Mouse (Mus musculus) limb, embryonic 11.5 days (tissue): ENCODE data around the gene Ktn1. TPM values are rescaled to one million over a fixed set of nuclear protein-coding genes. Genes with fewer than 3 reads are reported as not detected.

Experiments
- ATAC-seq: fragments of 200-750 bp; cut with Nextera tagmentation; 2 replicates; pipeline ENCODE4 v1.8.0; 2017; ENCODE audit warnings: low read depth; ENCODE audit not compliant: insufficient number of reproducible peaks, low FRiP score, low TSS enrichment
- DNase-seq: peaks from one replicate; pipeline ENCODE4 v3.0.0-alpha.2; 2015; ENCODE audit warnings: low spot score
- H3K27ac ChIP-seq: fragments of 300-500 bp; sonication (generic); replicated peaks from 2 replicates; pipeline ENCODE4 v1.5.1; 2014; ENCODE audit warnings: low read depth, mild to moderate bottlenecking, low read length
- H3K27me3 ChIP-seq: fragments of 300-500 bp; sonication (generic); 2 replicates; pipeline ENCODE4 v1.6.1; 2014; ENCODE audit warnings: mild to moderate bottlenecking, low read length, mixed read lengths; ENCODE audit not compliant: control insufficient read depth, insufficient read depth
- H3K36me3 ChIP-seq: fragments of 300-500 bp; sonication (generic); 2 replicates; pipeline ENCODE4 v1.6.1; 2014; ENCODE audit warnings: mild to moderate bottlenecking, low read length, moderate library complexity, mixed read lengths; ENCODE audit not compliant: control insufficient read depth, insufficient read depth
- H3K4me1 ChIP-seq: fragments of 300-500 bp; sonication (generic); 2 replicates; pipeline ENCODE4 v1.6.1; 2014; ENCODE audit warnings: low read length, mixed read lengths; ENCODE audit not compliant: control insufficient read depth, insufficient read depth
- H3K4me2 ChIP-seq: fragments of 300-500 bp; sonication (generic); 2 replicates; pipeline ENCODE4 v1.6.1; 2014; ENCODE audit warnings: low read depth, mild to moderate bottlenecking, moderate library complexity; ENCODE audit not compliant: severe bottlenecking
- H3K4me3 ChIP-seq: fragments of 300-500 bp; sonication (generic); 2 replicates; pipeline ENCODE4 v1.5.1; 2014; ENCODE audit warnings: low read depth, low read length
- H3K9ac ChIP-seq: fragments of 300-500 bp; sonication (generic); 2 replicates; pipeline ENCODE4 v1.6.1; 2014; ENCODE audit warnings: mild to moderate bottlenecking, low read length
- H3K9me3 ChIP-seq: fragments of 300-500 bp; sonication (generic); 2 replicates; pipeline ENCODE4 v1.6.1; 2016; ENCODE audit warnings: low read length; ENCODE audit not compliant: control insufficient read depth
- WGBS: fragments of 180-500 bp; shearing (Covaris S2); extraction: QIAGEN DNeasy Blood & Tissue Kit; methylation state at CpG from one replicate; pipeline ENCODE4 v1.1.7; 2014; 5-methylcytosine and 5-hydroxymethylcytosine counted together
- polyA plus RNA-seq: library from polyadenylated mRNA; unstranded; fragments of >200 nt; fragmentation: Nextera tagmentation; extraction: Ambion mirVana; gene quantifications from 2 replicates; pipeline ENCODE4 v1.2.1, GENCODE M21; 2014

Gene Ktn1
- polyA plus RNA-seq, 1 experiment from 2014 or later: 75.0 TPM

DNA sequence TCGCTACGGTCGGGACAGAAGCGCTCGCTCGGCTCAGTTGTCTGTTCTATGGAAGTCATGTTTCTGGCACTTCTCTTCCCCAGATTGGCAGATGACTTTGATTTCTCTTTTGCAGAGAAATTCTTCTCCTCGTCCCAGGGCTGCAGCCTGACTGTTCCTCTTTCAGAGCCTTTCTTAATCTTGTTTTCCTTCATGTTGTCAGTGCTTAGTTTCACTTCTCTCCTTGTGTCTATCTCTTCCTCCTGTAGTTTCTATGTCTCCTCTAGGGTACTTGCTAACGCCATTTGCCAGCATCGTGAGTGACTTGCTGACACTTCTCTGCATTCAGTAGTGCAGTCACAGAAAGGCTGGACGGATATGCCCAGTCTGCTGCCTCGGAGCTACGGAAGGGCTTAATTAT, 87.1 kb downstream of the Ktn1 start:
- Histone ChIP-seq H3K4me1 (no peaks in the 10 kb centered on the region), H3K4me2 (no peak overlapping the region), H3K9me3 (no peaks in the 10 kb centered on the region), H3K27ac (no peak overlapping the region), H3K9ac (no peak overlapping the region), H3K4me3 (no peak overlapping the region), H3K36me3 (peaks cover 11% of the 10 kb centered on the region), H3K27me3 (no peaks in the 10 kb centered on the region)
- 95% methylated on average over 12 of the region's 12 CpGs for WGBS
- ATAC-seq (no peak), DNase-seq (no peak)

DNA sequence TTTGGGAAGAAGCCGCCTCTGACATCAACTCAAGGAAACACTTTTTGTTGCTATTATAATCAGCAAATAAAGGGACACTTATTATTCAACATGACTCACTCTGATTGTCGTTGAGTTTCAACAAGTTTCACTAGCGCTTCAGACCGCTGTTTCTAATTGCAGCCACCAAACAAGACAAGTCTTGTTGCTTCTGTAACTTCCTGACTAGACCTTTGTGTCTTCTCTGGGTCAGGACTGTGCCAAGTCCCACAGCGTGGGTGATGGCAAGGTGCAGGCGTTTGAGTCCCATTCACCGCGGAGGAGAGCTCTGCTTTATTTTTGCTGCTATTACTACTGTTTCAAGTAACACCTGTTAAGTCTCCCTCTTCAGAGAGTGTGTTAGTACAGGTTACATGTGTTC, 88.2 kb downstream of the Ktn1 start:
- Histone ChIP-seq H3K27me3 (no peaks in the 10 kb centered on the region), H3K27ac (no peak overlapping the region), H3K9ac (no peak overlapping the region), H3K36me3 (peaks cover 11% of the 10 kb centered on the region), H3K4me3 (no peak overlapping the region), H3K9me3 (no peaks in the 10 kb centered on the region), H3K4me1 (no peaks in the 10 kb centered on the region), H3K4me2 (no peak overlapping the region)
- DNase-seq (no peak), ATAC-seq (no peak)
- 93% methylated on average over 8 of the region's 8 CpGs for WGBS

DNA sequence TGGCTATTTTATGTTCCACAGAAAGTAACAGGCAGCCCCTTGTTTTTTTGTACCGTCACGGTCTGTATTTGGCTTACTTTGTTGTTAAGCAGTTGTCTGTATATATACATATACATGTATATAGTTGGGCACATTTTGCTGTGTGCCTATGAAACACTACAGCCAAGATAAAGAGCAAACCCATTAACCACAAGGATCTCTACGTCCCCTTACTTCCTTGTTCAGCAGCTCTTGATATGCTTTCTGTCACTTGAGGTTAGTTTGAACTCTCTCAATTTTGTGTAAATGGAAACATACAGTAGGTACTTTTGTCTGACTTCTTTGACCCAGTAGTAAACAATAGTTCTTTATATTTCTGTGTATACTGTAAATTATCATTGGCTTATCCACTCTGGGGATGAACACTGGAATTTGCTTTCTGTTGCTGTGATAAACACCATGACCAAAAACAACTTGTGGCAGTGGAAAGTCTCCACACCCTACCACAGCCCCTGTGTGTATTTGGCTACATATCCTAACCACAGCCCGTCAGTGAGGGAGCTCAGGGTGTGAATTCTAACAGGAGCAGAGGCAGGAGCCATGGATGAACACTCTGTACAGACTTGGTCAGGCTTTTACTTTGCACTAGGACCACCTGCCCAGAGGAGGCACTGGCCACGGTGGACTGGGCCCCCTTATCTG, 92.2 kb downstream of the Ktn1 start:
- H3K9me3 ChIP-seq: no peaks in the 10 kb centered on the region
- DNase-seq (no peak), ATAC-seq (no peak)
- no peaks in the 10 kb centered on the region for H3K4me1 ChIP-seq
- no peak overlapping the region for H3K9ac ChIP-seq
- H3K27ac ChIP-seq: no peak overlapping the region
- H3K27me3 ChIP-seq: no peaks in the 10 kb centered on the region
- H3K36me3 ChIP-seq: peaks cover 3% of the 10 kb centered on the region; the same call in 1 of the 2 replicates
- no peak overlapping the region for H3K4me3 ChIP-seq
- no peak overlapping the region for H3K4me2 ChIP-seq
- WGBS: 90% methylated on average over 5 of the region's 5 CpGs

DNA sequence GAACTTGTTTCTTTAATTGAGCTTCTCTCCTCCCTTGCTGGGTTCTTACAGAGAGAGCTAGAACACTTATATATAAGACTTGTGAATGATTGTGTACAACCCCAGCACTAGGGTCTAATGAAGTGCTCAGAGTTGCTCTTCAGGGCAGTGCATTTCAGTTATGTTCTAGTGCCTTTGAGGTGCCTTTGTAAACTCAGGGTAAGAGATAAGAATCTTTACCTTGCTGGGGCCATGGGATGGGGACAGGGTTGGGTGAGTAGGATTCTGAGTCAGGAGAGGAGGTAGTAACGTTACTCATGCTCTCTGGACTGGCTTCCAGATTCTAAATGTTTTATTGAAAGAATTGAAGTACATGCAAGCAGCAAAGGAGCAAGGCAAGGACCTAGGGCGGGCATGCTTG, 92.8 kb downstream of the Ktn1 start:
- H3K27ac ChIP-seq: no peak overlapping the region
- H3K4me1 ChIP-seq: no peaks in the 10 kb centered on the region
- H3K36me3 ChIP-seq: peaks cover 2% of the 10 kb centered on the region; the same call in 1 of the 2 replicates
- WGBS: 94% methylated on average over 2 of the region's 2 CpGs
- H3K4me2 ChIP-seq: no peak overlapping the region
- H3K9me3 ChIP-seq: no peaks in the 10 kb centered on the region
- no peak for DNase-seq
- H3K27me3 ChIP-seq: no peaks in the 10 kb centered on the region
- no peak overlapping the region for H3K9ac ChIP-seq
- H3K4me3 ChIP-seq: no peak overlapping the region
- ATAC-seq: no peak

DNA sequence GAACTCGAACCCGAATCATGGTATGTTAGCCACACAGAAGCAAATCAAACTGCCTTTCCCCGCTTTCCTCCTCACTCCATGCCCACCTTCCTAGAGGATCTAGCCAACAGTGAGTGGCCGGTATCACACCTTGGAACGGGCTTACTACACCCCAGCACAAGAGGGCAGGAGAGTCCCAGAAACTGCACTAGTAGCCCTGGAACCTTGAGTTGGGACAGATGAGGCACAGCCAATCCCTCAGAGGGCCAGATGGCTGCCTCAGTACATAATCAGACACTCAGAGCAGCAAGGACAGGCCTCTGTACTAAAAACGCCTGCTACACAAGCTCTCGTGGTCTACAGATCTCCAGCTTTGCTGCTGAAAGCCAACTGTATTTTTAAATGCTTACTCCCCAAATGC, 94.4 kb downstream of the Ktn1 start:
- WGBS: 90% methylated on average over 7 of the region's 7 CpGs
- no peaks in the 10 kb centered on the region for H3K27me3 ChIP-seq
- no peaks in the 10 kb centered on the region for H3K9me3 ChIP-seq
- no peak overlapping the region for H3K9ac ChIP-seq
- no peaks in the 10 kb centered on the region; the same call in 1 of the 2 replicates for H3K36me3 ChIP-seq
- H3K4me2 ChIP-seq: no peak overlapping the region
- DNase-seq (no peak), ATAC-seq (no peak)
- no peak overlapping the region for H3K27ac ChIP-seq
- H3K4me1 ChIP-seq: no peaks in the 10 kb centered on the region
- H3K4me3 ChIP-seq: no peak overlapping the region

DNA sequence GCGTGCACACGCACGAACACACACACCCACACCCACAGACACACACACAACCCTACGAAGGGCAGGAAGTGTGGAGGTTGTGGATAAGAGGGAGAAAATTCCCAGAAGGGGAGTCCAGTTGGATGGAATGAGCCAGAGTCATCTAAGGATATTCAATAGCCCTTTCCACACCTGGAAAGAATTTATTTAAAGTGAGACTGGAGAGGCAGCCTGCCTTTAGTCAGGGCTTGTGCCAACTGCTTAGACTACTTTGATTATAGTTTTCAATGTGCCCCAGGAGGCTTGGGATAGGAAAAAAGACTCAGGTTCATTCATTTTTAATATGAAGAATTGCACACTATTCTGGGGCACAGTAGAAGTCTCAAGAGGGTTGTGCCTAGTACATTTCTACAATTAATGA, 96.8 kb downstream of the Ktn1 start:
- no peak for ATAC-seq
- Histone ChIP-seq H3K27me3 (no peaks in the 10 kb centered on the region), H3K4me1 (no peaks in the 10 kb centered on the region), H3K9me3 (no peaks in the 10 kb centered on the region), H3K4me2 (no peak overlapping the region), H3K27ac (no peak overlapping the region), H3K9ac (no peak overlapping the region), H3K36me3 (no peaks in the 10 kb centered on the region), H3K4me3 (no peak overlapping the region)
- WGBS: 90% methylated on average over 4 of the region's 4 CpGs
- no peak for DNase-seq

DNA sequence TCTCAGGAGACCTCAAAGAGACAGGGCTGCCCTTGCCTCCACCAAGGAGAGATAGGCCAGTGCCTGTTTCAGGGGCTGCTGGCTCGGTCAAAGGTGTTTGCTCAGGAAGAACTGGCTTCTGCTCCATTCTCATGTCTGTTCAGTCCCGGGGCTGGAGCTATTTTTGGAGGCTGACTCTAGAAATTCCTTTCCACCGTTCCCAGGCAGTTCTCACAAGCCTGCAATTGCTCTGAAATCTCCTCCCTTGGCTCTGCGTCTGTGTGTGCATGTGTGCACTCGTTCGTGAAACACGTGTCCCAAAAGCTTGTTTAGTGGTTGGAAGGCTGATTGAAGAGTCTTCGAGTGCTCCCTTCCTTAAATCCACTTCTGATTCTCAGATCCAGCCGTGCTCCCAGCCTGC, 99.3 kb downstream of the Ktn1 start:
- H3K4me3 ChIP-seq: no peak overlapping the region
- H3K4me2 ChIP-seq: no peak overlapping the region
- no peak overlapping the region for H3K27ac ChIP-seq
- H3K27me3 ChIP-seq: no peaks in the 10 kb centered on the region
- no peak for DNase-seq
- no peak overlapping the region for H3K9ac ChIP-seq
- no peaks in the 10 kb centered on the region for H3K36me3 ChIP-seq
- 79% methylated on average over 9 of the region's 9 CpGs for WGBS
- H3K9me3 ChIP-seq: no peaks in the 10 kb centered on the region
- no peak for ATAC-seq
- no peaks in the 10 kb centered on the region for H3K4me1 ChIP-seq

DNA sequence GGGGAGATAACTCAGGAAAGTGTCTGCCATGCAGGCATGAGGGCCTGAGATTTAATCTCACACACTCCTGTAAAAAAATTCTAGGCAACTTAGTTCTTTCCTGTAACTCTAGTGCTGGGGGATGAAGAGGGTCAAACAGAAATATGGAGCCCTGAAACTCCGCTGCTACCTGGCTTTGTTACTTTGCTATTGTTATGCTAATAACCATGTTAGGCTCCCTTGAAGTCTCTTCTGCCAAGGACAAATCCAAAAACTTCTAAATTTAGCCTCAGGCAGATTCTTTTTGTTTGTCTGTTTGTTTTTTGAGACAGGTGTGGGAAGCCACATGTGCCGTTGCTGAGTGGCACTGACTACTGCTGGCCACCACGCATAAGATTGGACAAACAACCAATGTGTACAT, 100.5 kb downstream of the Ktn1 start:
- DNase-seq (no peak), ATAC-seq (no peak)
- no peak overlapping the region for H3K9ac ChIP-seq
- H3K4me3 ChIP-seq: no peak overlapping the region
- peaks cover 3% of the 10 kb centered on the region; the same call in 1 of the 2 replicates for H3K4me1 ChIP-seq
- H3K4me2 ChIP-seq: no peak overlapping the region
- no peaks in the 10 kb centered on the region for H3K27me3 ChIP-seq
- 88% methylated on average over 3 of the region's 3 CpGs for WGBS
- no peaks in the 10 kb centered on the region for H3K36me3 ChIP-seq
- H3K9me3 ChIP-seq: no peaks in the 10 kb centered on the region
- H3K27ac ChIP-seq: no peak overlapping the region
